Mouse (Mus musculus): Measurements from ENCODE around the gene Tinagl1. TPM values are rescaled to one million over a fixed set of nuclear protein-coding genes. Genes with fewer than 3 reads are reported as not detected.

The Tinagl1 gene
- total and polyA plus RNA-seq, 3 experiments = 6.1 to 21.9 TPM; not detected in 1

DNA sequence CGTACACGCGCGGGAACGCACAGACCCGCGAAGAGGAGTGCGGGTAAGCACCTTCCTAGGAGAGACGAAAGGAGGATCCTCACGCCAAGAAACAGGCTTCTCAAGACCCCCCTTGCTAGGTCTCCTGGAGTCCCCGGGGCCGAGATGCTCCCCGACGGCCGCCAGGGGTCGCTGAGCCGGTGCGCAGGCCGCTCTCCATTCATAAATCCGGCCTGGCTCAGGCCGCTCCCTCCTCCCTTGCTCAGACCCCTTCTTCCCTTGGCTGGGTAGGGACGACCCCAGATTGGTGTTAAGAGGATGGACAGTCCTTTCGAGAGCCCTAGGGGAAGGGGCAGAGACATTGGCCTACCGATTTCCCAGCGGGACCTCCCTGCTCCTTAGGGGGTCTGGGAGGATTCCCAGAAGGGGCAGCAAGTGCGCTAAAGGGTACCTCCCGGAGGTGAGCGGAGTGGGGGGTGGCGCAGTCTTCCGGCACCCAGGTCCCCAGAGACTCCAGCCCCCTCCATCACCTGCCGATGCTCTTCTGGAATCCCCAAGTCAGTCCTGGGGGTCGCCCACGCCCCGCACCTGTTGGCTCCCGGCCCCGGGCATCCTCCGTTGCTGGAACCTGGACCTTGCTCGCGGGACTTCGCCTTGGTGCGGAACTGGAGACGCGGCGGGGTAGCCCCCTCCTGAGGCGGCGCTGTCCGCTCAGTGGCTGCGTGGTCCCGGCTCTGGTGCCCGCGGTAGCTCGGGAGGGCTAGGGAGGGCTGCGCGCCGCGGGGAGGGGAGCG lies 36.3 kb downstream of the Tinagl1 start:
- H3K9me3 ChIP-seq (replicated peaks; ENCODE audit: insufficient read depth, low read length) = no peaks in the 10 kb centered on the region
- peaks cover 9 to 14% of the 10 kb centered on the region in 2 experiments for H3K27me3 ChIP-seq (ENCODE audit: control insufficient read depth in 1 of 2, insufficient read depth in 2 of 2, low read length in 2 of 2)
- H3K4me3 ChIP-seq (ENCODE audit: control insufficient read depth in 1 of 2, insufficient read depth in 1 of 2, low read depth in 2 of 2, low read length in 2 of 2) = no peak overlapping the region
- no peaks in the 10 kb centered on the region for H3K4me1 ChIP-seq (ENCODE audit: control insufficient read depth in 1 of 2, insufficient read depth in 2 of 2, low read length in 2 of 2)
- no peaks in the 10 kb centered on the region for H3K79me2 ChIP-seq (ENCODE audit: control insufficient read depth, insufficient read depth, low read length, poor library complexity)
- H3K27ac ChIP-seq (ENCODE audit: control insufficient read depth, low read depth, low read length) = no peak overlapping the region
- DNase-seq (ENCODE audit: low read depth, low spot score) = peak; percentile 53
- TF ChIP-seq MXI1 (IDR thresholded peaks at IDR 0.05; ENCODE audit: low read depth, low read length) (no peak), RAD21 (IDR thresholded peaks at IDR 0.05; ENCODE audit: low read depth, low read length) (peak; percentile 60), CTCF (IDR thresholded peaks at IDR 0.05 in 2 of 3, conservative IDR thresholded peaks at IDR 0.05 in 1 of 3; ENCODE audit: control insufficient read depth in 1 of 3, insufficient read depth in 1 of 3, low read depth in 2 of 3, low read length in 3 of 3, poor library complexity in 1 of 3, severe bottlenecking in 1 of 3) (peak; percentile 70 to 94 (median 81)), USF1 (IDR thresholded peaks at IDR 0.05; ENCODE audit: low read depth, low read length) (no peak), CHD2 (IDR thresholded peaks at IDR 0.05; ENCODE audit: low read length) (no peak), RCOR1 (IDR thresholded peaks at IDR 0.05; ENCODE audit: low read depth, low read length) (no peak), TAL1 (IDR thresholded peaks at IDR 0.05; ENCODE audit: low read length) (no peak), ETS1 (IDR thresholded peaks at IDR 0.05; ENCODE audit: low read depth, low read length) (no peak), MAX (IDR thresholded peaks at IDR 0.05; ENCODE audit: low read length) (no peak), SIN3A (IDR thresholded peaks at IDR 0.05; ENCODE audit: low read length) (no peak), MYC (IDR thresholded peaks at IDR 0.05; ENCODE audit: low read depth, low read length) (no peak), E2F4 (IDR thresholded peaks at IDR 0.05; ENCODE audit: borderline replicate concordance, low read depth, low read length) (no peak), MEF2A (IDR thresholded peaks at IDR 0.05; ENCODE audit: extremely low read depth, insufficient replicate concordance, low read depth, low read length, poor library complexity, severe bottlenecking) (no peak), NELFE (IDR thresholded peaks at IDR 0.05; ENCODE audit: low read depth, low read length) (no peak), TCF12 (IDR thresholded peaks at IDR 0.05; ENCODE audit: low read depth, low read length) (no peak), SMC3 (IDR thresholded peaks at IDR 0.05; ENCODE audit: low read depth, low read length) (peak; percentile 92), ELF1 (IDR thresholded peaks at IDR 0.05; ENCODE audit: low read depth, low read length) (no peak), CHD1 (IDR thresholded peaks at IDR 0.05; ENCODE audit: low read depth, low read length) (no peak), BHLHE40 (IDR thresholded peaks at IDR 0.05; ENCODE audit: borderline replicate concordance, low read depth, low read length) (no peak), POLR2A (IDR thresholded peaks at IDR 0.05; ENCODE audit: control insufficient read depth in 1 of 2, insufficient read depth in 1 of 2, low read depth in 1 of 2, low read length in 2 of 2, poor library complexity in 1 of 2) (no peak), MAZ (IDR thresholded peaks at IDR 0.05; ENCODE audit: low read depth, low read length) (peak; percentile 32; the same call in 1 of the 2 replicates), MYB (IDR thresholded peaks at IDR 0.05; ENCODE audit: low read depth, low read length) (no peak), ZC3H11A (IDR thresholded peaks at IDR 0.05; ENCODE audit: low read depth, low read length) (peak; percentile 65), ZKSCAN1 (IDR thresholded peaks at IDR 0.05; ENCODE audit: low read depth, low read length) (no peak), JUND (IDR thresholded peaks at IDR 0.05; ENCODE audit: low read depth, low read length) (no peak), HCFC1 (IDR thresholded peaks at IDR 0.05; ENCODE audit: low read depth, low read length) (no peak), MAFK (IDR thresholded peaks at IDR 0.05; ENCODE audit: borderline replicate concordance, low read depth, low read length) (no peak)
- no peaks in the 10 kb centered on the region for H3K36me3 ChIP-seq (ENCODE audit: control insufficient read depth in 1 of 2, insufficient read depth in 2 of 2, low read length in 2 of 2)
- H3K9ac ChIP-seq (ENCODE audit: control insufficient read depth, low read depth, low read length, poor library complexity, severe bottlenecking) = no peak overlapping the region

Data from MEL (cell line).